Mouse (Mus musculus): ENCODE results near the gene Uhrf1. TPM values are rescaled to one million over a fixed set of nuclear protein-coding genes. Genes with fewer than 3 reads are reported as not detected.
A peak's percentile ranks its signal among the peaks of the same experiment; 100 is the strongest.

Gene Uhrf1
- polyA plus RNA-seq, 1 experiment from 2014 or later, result 103 TPM

DNA sequence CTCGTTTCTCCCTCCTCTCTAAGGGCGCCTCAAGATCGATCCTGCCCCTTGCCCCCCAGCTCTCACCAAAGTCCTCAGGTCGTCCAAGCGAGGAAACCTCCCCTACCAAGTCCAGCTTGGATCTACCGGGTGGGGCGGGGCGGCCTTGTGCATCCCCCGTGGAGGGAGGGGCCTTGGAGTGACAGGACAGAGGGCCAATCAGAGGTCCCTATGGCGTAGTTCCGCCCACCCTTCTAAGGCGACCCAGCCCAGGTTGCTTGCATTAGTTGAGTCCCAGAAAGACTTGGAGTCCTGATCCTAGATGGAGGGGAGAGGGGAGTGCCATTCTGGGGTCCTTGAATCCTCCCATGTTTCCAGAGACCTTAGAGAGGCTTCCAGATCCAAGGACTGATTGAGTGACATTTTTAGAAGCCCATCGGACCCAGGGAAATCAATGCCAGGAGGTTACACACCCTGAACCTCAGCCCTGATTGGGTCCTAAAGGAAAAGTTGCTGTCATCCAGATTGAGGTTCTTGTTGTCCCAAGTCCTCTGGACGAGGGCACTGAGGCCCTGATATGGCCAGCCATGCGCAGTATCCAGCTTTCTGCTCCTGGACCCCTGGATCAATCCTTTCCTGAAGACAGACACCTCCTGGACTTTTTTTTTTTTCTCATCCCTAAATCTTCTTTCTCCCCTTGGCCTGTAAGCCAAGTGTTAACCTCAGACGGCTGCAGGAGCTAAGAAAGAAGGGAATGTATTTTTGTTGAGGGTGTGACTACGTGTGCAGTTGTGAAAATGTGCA lies 12.5 kb upstream of the Uhrf1 start:
- peak overlapping the region; percentile 79 for H3K4me2 ChIP-seq
- ATAC-seq (ENCODE audit: insufficient read depth, low FRiP score, low read depth), result peak; percentile 87
- no peaks in the 10 kb centered on the region for H3K27me3 ChIP-seq (replicated peaks)
- no peaks in the 10 kb centered on the region for H3K9me3 ChIP-seq
- WGBS, result 4% methylated on average over 17 of the region's 17 CpGs
- peak overlapping the region; percentile 97 for H3K27ac ChIP-seq
- H3K4me1 ChIP-seq, result peaks cover 31% of the 10 kb centered on the region
- peaks cover 14% of the 10 kb centered on the region for H3K36me3 ChIP-seq
- H3K9ac ChIP-seq, result peak overlapping the region; percentile 45
- H3K4me3 ChIP-seq (replicated peaks), result peak overlapping the region; percentile 57

DNA sequence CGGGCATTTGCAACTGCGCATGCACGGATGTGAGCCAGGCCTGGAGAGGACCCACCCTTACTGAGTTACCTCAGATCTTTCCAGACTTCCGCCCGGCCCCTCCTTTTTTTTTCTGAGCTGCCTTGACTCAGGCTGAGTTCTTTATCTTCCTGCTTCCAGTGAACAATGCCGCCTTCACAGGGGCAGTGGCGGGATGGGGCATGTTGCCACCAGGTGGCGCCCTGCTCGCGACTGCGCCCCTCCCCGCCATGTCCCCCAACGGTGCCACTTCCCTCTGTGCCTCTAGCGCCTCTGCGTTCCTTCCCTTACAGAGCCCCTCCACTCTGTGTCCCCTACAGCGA lies 12.0 kb upstream of the Uhrf1 start:
- peaks cover 31% of the 10 kb centered on the region for H3K4me1 ChIP-seq
- ATAC-seq (ENCODE audit: insufficient read depth, low FRiP score, low read depth), result peak; percentile 88
- H3K4me2 ChIP-seq, result peak overlapping the region; percentile 79
- peak overlapping the region; percentile 57 for H3K4me3 ChIP-seq (replicated peaks)
- H3K27me3 ChIP-seq (replicated peaks), result no peaks in the 10 kb centered on the region
- 2% methylated on average over 16 of the region's 16 CpGs for WGBS
- peak overlapping the region; percentile 19; the same call in 1 of the 2 replicates for H3K9ac ChIP-seq
- H3K36me3 ChIP-seq, result peaks cover 8% of the 10 kb centered on the region
- H3K9me3 ChIP-seq, result no peaks in the 10 kb centered on the region
- peak overlapping the region; percentile 97 for H3K27ac ChIP-seq

DNA sequence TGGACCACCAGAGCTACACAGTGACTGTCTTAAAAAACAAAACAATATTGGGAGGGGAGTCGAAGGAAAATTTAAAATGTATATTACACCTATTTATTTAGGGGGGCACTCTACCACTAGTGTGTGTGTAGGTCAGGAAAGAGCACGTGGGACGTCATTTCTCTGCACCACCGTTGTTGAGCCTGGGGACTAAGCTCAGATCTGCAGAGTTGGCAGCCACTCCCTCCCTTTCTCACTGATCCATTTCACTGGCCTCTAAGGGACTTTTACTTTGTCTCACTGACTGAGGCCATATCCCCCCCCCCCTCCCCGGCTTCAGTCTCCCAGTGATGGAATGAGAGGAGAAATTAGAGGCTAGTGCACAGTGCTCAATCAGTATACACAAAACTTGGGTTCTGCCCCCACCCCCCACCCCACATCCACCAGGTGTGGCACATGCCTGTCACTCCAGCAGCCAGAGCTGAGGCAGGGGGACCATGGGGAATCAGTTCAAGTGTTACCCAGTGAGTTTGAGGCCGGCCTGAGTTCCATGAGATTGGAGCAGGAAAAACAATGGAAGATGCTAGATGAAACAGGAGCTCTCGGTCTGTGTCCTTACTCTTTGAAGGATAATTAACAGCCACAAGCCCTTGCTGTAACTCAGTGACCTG lies 11.2 kb upstream of the Uhrf1 start:
- WGBS, result 82% methylated on average over 7 of the region's 7 CpGs
- H3K36me3 ChIP-seq, result 0 out of 2 replicates have a peak, but pooled peaks cover under 1% of the 10 kb centered on the region
- peaks cover 29% of the 10 kb centered on the region for H3K4me1 ChIP-seq
- no peak overlapping the region for H3K4me2 ChIP-seq
- peak overlapping the region; percentile 97 for H3K27ac ChIP-seq
- H3K4me3 ChIP-seq (replicated peaks), result no peak overlapping the region
- H3K9ac ChIP-seq, result no peak overlapping the region
- H3K27me3 ChIP-seq (replicated peaks), result no peaks in the 10 kb centered on the region
- no peak for ATAC-seq (ENCODE audit: insufficient read depth, low FRiP score, low read depth)
- H3K9me3 ChIP-seq, result no peaks in the 10 kb centered on the region

DNA sequence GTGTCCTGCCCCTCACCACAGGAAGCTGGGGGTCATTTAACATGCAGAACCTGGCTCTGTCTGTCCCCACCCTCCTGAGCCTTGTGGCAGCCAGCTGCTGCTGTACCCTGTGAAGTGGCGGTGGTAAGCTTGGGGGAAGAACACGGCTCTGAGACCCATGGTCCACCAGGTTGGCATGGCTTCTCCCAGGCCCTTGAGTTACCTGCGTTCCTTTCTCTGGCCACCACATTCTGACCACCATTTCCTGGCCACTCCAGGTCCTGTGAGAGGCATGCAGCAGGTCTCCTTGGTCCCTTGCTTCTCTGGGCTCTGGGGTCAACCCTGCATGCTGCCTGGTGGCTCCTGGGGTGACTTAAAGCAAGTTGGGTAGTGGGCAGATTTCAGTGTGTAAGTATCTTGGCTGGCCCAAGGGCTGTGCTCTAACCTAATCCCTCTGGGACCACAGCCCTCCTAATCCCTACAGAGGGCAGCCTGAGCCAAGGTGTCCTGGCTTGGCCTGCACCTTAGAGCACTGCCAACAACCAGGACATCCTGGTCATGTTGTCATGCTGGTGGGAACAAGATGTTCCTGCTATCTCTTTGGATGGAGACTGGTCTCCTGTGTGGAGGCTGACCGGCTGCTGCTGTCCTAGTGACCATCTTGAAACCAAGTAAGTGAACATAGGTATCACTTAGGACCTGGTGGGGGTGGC lies 10.4 kb upstream of the Uhrf1 start, which contains the start of gene Plin3:
Gene Plin3 (minus strand): TSS at position 343 of the 692 bp plus-strand sequence.
- Histone ChIP-seq H3K4me1 (peaks cover 24% of the 10 kb centered on the region), H3K4me2 (no peak within 1 kb of the TSS)

DNA sequence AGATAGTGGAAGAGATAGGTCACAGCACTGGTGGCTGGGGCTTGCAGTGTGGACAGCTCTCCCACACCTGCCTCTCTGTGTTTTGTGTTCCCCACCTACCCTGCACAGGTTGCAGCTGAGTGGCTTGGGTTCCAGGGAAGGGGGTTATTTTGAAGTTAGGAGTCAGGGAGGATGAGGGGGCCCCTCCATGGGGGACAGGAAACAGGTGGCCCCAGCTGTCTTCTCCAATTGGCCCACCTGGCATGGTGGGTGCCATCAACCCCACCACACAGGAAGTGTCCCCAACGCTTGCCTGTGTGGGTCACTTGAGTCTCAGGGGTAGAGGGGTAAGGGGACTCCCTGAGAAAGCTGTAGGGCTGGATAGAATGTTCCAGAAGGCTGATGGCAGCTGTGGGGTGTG lies 9.8 kb upstream of the Uhrf1 start:
- H3K9ac ChIP-seq, result no peak overlapping the region
- no peaks in the 10 kb centered on the region for H3K27me3 ChIP-seq (replicated peaks)
- H3K36me3 ChIP-seq, result no peaks in the 10 kb centered on the region
- ATAC-seq (ENCODE audit: insufficient read depth, low FRiP score, low read depth), result no peak
- no peak overlapping the region for H3K4me3 ChIP-seq (replicated peaks)
- no peak overlapping the region for H3K4me2 ChIP-seq
- H3K9me3 ChIP-seq, result no peaks in the 10 kb centered on the region
- peaks cover 18% of the 10 kb centered on the region for H3K4me1 ChIP-seq
- H3K27ac ChIP-seq, result no peak overlapping the region
- 57% methylated on average over 1 of the region's 1 CpGs for WGBS

More for the DNA sequence above, 10.4 kb upstream of the Uhrf1 start, which contains the start of gene Plin3:
- Histone ChIP-seq H3K9ac (no peak within 1 kb of the TSS), H3K9me3 (no peaks in the 10 kb centered on the region), H3K27ac (peak within 1 kb of the TSS; percentile 97; the same call in 1 of the 2 replicates), H3K36me3 (no peaks in the 10 kb centered on the region), H3K27me3 (replicated peaks) (no peaks in the 10 kb centered on the region), H3K4me3 (replicated peaks) (no peak within 1 kb of the TSS)
- ATAC-seq (ENCODE audit: insufficient read depth, low FRiP score, low read depth), result no peak
- WGBS, result 89% methylated on average over 4 of the region's 4 CpGs

DNA sequence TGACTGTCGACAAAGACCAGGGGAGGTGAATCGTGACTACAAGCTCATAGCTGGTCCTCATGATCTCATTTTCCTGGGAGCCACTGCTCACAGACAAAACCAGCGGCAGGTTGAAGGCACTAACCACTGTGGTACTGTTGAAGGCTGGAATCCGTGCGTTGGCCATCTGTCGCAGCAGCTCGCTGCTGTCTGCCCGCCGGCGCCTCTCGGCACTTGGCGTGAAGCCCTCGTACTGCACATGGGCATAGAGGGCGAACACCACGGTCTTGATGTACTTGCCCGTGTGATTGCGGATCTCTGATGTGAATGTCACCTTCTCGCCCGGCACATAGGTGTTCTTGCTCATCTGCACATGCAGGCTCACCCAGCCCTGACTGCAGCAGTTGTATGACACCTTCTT lies 8.9 kb upstream of the Uhrf1 start:
- no peak overlapping the region for H3K27ac ChIP-seq
- H3K4me1 ChIP-seq, result peaks cover 10% of the 10 kb centered on the region
- no peak for ATAC-seq (ENCODE audit: insufficient read depth, low FRiP score, low read depth)
- no peak overlapping the region for H3K9ac ChIP-seq
- no peaks in the 10 kb centered on the region for H3K27me3 ChIP-seq (replicated peaks)
- no peak overlapping the region for H3K4me2 ChIP-seq
- H3K36me3 ChIP-seq, result no peaks in the 10 kb centered on the region
- WGBS, result 87% methylated on average over 19 of the region's 19 CpGs
- H3K4me3 ChIP-seq (replicated peaks), result no peak overlapping the region
- no peaks in the 10 kb centered on the region for H3K9me3 ChIP-seq

DNA sequence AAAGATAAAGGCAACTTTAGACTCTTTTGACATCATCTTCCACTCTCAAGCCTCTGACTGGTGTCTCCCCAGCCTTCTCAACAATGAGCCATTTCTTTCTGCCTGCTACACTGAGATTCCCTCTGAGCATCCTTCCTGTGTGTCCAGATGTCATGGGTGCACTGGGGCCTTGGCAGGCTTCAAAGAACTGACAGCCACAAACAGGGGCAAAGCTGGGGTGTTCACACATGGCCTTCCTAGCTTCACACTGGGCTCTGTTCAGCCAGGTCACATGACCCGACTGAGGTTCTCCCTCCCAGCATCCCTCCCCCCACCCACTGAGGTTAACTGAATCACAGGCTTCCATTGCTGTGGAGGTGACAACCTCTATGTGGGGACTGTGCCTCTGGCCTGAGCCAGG lies 6.9 kb upstream of the Uhrf1 start:
- H3K4me3 ChIP-seq (replicated peaks), result no peak overlapping the region
- H3K4me1 ChIP-seq, result peaks cover 4% of the 10 kb centered on the region
- no peak overlapping the region for H3K27ac ChIP-seq
- no peak overlapping the region for H3K9ac ChIP-seq
- no peaks in the 10 kb centered on the region for H3K9me3 ChIP-seq
- no peaks in the 10 kb centered on the region for H3K36me3 ChIP-seq
- ATAC-seq (ENCODE audit: insufficient read depth, low FRiP score, low read depth), result no peak
- 76% methylated on average over 1 of the region's 1 CpGs for WGBS
- no peak overlapping the region for H3K4me2 ChIP-seq
- H3K27me3 ChIP-seq (replicated peaks), result no peaks in the 10 kb centered on the region

- no peak overlapping the region for H3K27ac ChIP-seq
- H3K27me3 ChIP-seq (replicated peaks), result no peaks in the 10 kb centered on the region
- H3K4me2 ChIP-seq, result no peak overlapping the region
- peaks cover 9% of the 10 kb centered on the region for H3K4me1 ChIP-seq
- H3K4me3 ChIP-seq (replicated peaks), result no peak overlapping the region
- H3K9ac ChIP-seq, result no peak overlapping the region
- H3K36me3 ChIP-seq, result no peaks in the 10 kb centered on the region
- no peak for ATAC-seq (ENCODE audit: insufficient read depth, low FRiP score, low read depth)
- 89% methylated on average over 1 of the region's 1 CpGs for WGBS
- H3K9me3 ChIP-seq, result no peaks in the 10 kb centered on the region
Measured at GRCm38 (mm10) chr17:56298238-56298637, 4.9 kb upstream of the Uhrf1 start.

GRCm38 (mm10) chr17:56300186-56300585 lies 2.9 kb upstream of the Uhrf1 start, which contains the start of gene Arrdc5:
Gene Arrdc5, minus strand, starts transcription at chr17:56300286.
- Histone ChIP-seq H3K27ac (no peak within 1 kb of the TSS), H3K4me2 (no peak within 1 kb of the TSS), H3K4me1 (peaks cover 19% of the 10 kb centered on the region), H3K36me3 (no peaks in the 10 kb centered on the region), H3K27me3 (replicated peaks) (no peaks in the 10 kb centered on the region), H3K4me3 (replicated peaks) (no peak within 1 kb of the TSS), H3K9ac (no peak within 1 kb of the TSS), H3K9me3 (no peaks in the 10 kb centered on the region)
- ATAC-seq (ENCODE audit: insufficient read depth, low FRiP score, low read depth), result no peak
- WGBS, result 91% methylated on average over 9 of the region's 9 CpGs

- Histone ChIP-seq H3K4me1 (peaks cover 42% of the 10 kb centered on the region), H3K9ac (no peak overlapping the region), H3K36me3 (no peaks in the 10 kb centered on the region), H3K9me3 (no peaks in the 10 kb centered on the region), H3K27ac (peak overlapping the region; percentile 90), H3K4me2 (peak overlapping the region; percentile 97), H3K27me3 (replicated peaks) (no peaks in the 10 kb centered on the region), H3K4me3 (replicated peaks) (peak overlapping the region; percentile 83; the same call in 1 of the 2 replicates)
- WGBS, result 33% methylated on average over 13 of the region's 13 CpGs
- peak; percentile 15 for ATAC-seq (ENCODE audit: insufficient read depth, low FRiP score, low read depth)
Measured at GRCm38 (mm10) chr17:56302363-56302996, 641 bp upstream of the Uhrf1 start.

DNA sequence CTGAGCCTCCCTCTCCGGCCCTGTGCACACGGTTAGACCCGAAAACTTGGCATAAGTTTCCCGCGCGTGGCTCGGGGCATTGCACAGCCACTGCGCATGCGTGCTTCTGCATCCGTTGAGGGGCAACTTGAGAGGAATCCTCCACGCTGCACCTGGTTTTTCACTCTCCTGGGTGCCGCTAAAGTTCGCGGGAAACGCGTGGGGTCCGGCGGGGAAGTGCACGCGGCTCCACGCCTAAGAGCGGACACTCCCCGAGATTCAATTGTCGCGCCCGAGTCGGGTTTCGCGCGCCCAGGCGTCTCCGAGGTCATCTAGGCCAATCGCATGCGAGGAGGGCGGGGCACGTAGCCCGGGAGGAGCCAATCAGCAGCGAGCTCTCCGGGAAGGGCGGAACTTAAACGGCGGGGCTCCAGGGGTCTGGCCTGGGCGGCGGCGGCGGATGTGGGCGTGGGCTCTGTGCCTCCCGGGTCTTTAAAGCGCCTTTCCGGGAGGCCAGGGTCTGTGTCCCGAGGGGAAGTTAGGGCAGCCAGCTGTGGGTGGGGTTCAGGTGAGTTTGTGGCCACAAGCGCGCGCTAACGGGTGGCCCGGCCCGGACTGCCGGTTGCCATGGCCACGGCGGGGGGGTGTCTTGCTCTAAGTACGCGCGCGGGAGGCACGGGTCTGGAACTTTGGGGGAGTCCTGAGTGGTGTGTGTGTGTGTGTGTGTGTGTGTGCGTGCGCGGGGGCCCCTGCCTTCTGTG lies 896 bp downstream of the Uhrf1 start:
- Histone ChIP-seq H3K9ac (peak overlapping the region; percentile 67), H3K36me3 (0 out of 2 replicates have a peak, but pooled peaks cover under 1% of the 10 kb centered on the region), H3K27me3 (replicated peaks) (no peaks in the 10 kb centered on the region), H3K4me1 (peaks cover 51% of the 10 kb centered on the region), H3K9me3 (no peaks in the 10 kb centered on the region), H3K4me3 (replicated peaks) (peak overlapping the region; percentile 83), H3K4me2 (peak overlapping the region; percentile 97), H3K27ac (peak overlapping the region; percentile 90)
- under 1% methylated on average over 68 of the region's 68 CpGs for WGBS
- peak; percentile 91 for ATAC-seq (ENCODE audit: insufficient read depth, low FRiP score, low read depth)

All from stomach, embryonic 15.5 days (tissue).